Mouse (Mus musculus) limb, embryonic 14.5 days (tissue): ENCODE measurements around the gene Ttc21b. TPM values are rescaled to one million over a fixed set of nuclear protein-coding genes. Genes with fewer than 3 reads are reported as not detected.

ENCODE experiments used
- ATAC-seq: fragments of 200-750 bp; cut with Nextera tagmentation; 2 replicates; pipeline ENCODE4 v1.8.0; 2017; ENCODE audit warnings: low read depth, moderate number of reproducible peaks, moderate TSS enrichment; ENCODE audit not compliant: low FRiP score
- DNase-seq: peaks from one replicate; pipeline ENCODE4 v3.0.0-alpha.2; 2015; ENCODE audit warnings: low spot score
- H3K27ac ChIP-seq: fragments of 300-500 bp; sonication (generic); replicated peaks from 2 replicates; pipeline ENCODE4 v1.5.1; 2014; ENCODE audit warnings: low read depth, mild to moderate bottlenecking, low read length, moderate library complexity, mixed read lengths
- H3K27me3 ChIP-seq: fragments of 300-500 bp; sonication (generic); 2 replicates; pipeline ENCODE4 v1.6.1; 2014; ENCODE audit warnings: low read length, mixed read lengths; ENCODE audit not compliant: control insufficient read depth, insufficient read depth
- H3K36me3 ChIP-seq: fragments of 300-500 bp; sonication (generic); 2 replicates; pipeline ENCODE4 v1.6.1; 2014; ENCODE audit warnings: mild to moderate bottlenecking, low read length, moderate library complexity, mixed read lengths; ENCODE audit not compliant: control insufficient read depth, insufficient read depth
- H3K4me1 ChIP-seq: fragments of 300-500 bp; sonication (generic); 2 replicates; pipeline ENCODE4 v1.6.1; 2014; ENCODE audit warnings: antibody characterized with exemption, low read length, mixed read lengths; ENCODE audit not compliant: control insufficient read depth, insufficient read depth
- H3K4me2 ChIP-seq: fragments of 300-500 bp; sonication (generic); replicated peaks from 2 replicates; pipeline ENCODE4 v1.6.1; 2014; ENCODE audit warnings: low read depth, mild to moderate bottlenecking, low read length, moderate library complexity; ENCODE audit not compliant: severe bottlenecking
- H3K4me3 ChIP-seq: fragments of 300-500 bp; sonication (generic); replicated peaks from 2 replicates; pipeline ENCODE4 v1.5.1; 2014; ENCODE audit warnings: low read length
- H3K9ac ChIP-seq: fragments of 300-500 bp; sonication (generic); 2 replicates; pipeline ENCODE4 v1.6.1; 2014; ENCODE audit warnings: mild to moderate bottlenecking, low read depth, low read length, moderate library complexity; ENCODE audit not compliant: severe bottlenecking
- H3K9me3 ChIP-seq: fragments of 300-500 bp; sonication (generic); 2 replicates; pipeline ENCODE4 v1.6.1; 2016; ENCODE audit warnings: low read length; ENCODE audit not compliant: control insufficient read depth
- POLR2A ChIP-seq: fragments of 200-500 bp; IDR thresholded peaks from 2 replicates; pipeline ENCODE4 v1.8.0; 2012; ENCODE audit warnings: inconsistent platforms, mild to moderate bottlenecking, moderate library complexity, borderline replicate concordance; ENCODE audit not compliant: insufficient read depth, insufficient read length; ENCODE audit errors: extremely low read depth
- WGBS: fragments of 180-500 bp; shearing (Covaris S2); extraction: QIAGEN DNeasy Blood & Tissue Kit; methylation state at CpG from one replicate; pipeline ENCODE4 v1.1.7; 2014; 5-methylcytosine and 5-hydroxymethylcytosine counted together
- polyA plus RNA-seq, 2 experiments: library from polyadenylated mRNA; depleted of rRNA in 1 of 2; stranded (reverse) in 1 of 2; unstranded in 1 of 2; fragments of >200 nt; fragmentation: Nextera tagmentation in 1 of 2; extraction: Ambion mirVana in 1 of 2; gene quantifications; 2 replicates each; pipeline versions ENCODE4 v1.2.1 to v1.2.3; 2012 to 2014

Ttc21b gene
- polyA plus RNA-seq, 2 experiments, result 12.0 to 14.7 TPM

- DNase-seq, result no peak
- H3K36me3 ChIP-seq, result no peaks in the 10 kb centered on the region; the same call in 1 of the 2 replicates
- no peaks in the 10 kb centered on the region for H3K27me3 ChIP-seq
- no peak overlapping the region for H3K9ac ChIP-seq
- no peak for ATAC-seq
- H3K4me1 ChIP-seq, result 0 out of 2 replicates have a peak, but pooled peaks cover 4% of the 10 kb centered on the region
- H3K4me2 ChIP-seq, result peak overlapping the region; percentile 5; the same call in 1 of the 2 replicates
- no peak overlapping the region for H3K27ac ChIP-seq
- H3K4me3 ChIP-seq, result no peak overlapping the region
- WGBS, result 33% methylated on average over 10 of the region's 10 CpGs
- no peak for TF ChIP-seq POLR2A
- no peaks in the 10 kb centered on the region for H3K9me3 ChIP-seq
Observed at GRCm38 (mm10) chr2:66179782-66180181, 76.6 kb downstream of the Ttc21b start.

- H3K4me2 ChIP-seq, result no peak overlapping the region
- no peak for TF ChIP-seq POLR2A
- WGBS, result 75% methylated on average over 5 of the region's 5 CpGs
- H3K4me3 ChIP-seq, result no peak overlapping the region
- H3K27me3 ChIP-seq, result no peaks in the 10 kb centered on the region
- DNase-seq, result no peak
- H3K9me3 ChIP-seq, result no peaks in the 10 kb centered on the region
- no peak overlapping the region for H3K27ac ChIP-seq
- no peak overlapping the region for H3K9ac ChIP-seq
- 0 out of 2 replicates have a peak, but pooled peaks cover 4% of the 10 kb centered on the region for H3K4me1 ChIP-seq
- H3K36me3 ChIP-seq, result no peaks in the 10 kb centered on the region
- no peak for ATAC-seq
Observed at GRCm38 (mm10) chr2:66178848-66179215, 77.6 kb downstream of the Ttc21b start.

- TF ChIP-seq POLR2A, result no peak
- no peaks in the 10 kb centered on the region for H3K9me3 ChIP-seq
- H3K27ac ChIP-seq, result no peak overlapping the region
- 59% methylated on average over 9 of the region's 9 CpGs for WGBS
- ATAC-seq, result no peak
- 0 out of 2 replicates have a peak, but pooled peaks cover 4% of the 10 kb centered on the region for H3K4me1 ChIP-seq
- DNase-seq, result no peak
- H3K4me3 ChIP-seq, result no peak overlapping the region
- no peaks in the 10 kb centered on the region for H3K36me3 ChIP-seq
- no peak overlapping the region for H3K4me2 ChIP-seq
- H3K9ac ChIP-seq, result no peak overlapping the region
- H3K27me3 ChIP-seq, result no peaks in the 10 kb centered on the region
Observed at GRCm38 (mm10) chr2:66177886-66178847, 78.2 kb downstream of the Ttc21b start.

GRCm38 (mm10) chr2:66177017-66177416 is 79.4 kb downstream of the Ttc21b start:
- H3K36me3 ChIP-seq, result no peaks in the 10 kb centered on the region
- no peak for DNase-seq
- no peaks in the 10 kb centered on the region for H3K27me3 ChIP-seq
- H3K4me1 ChIP-seq, result 0 out of 2 replicates have a peak, but pooled peaks cover 4% of the 10 kb centered on the region
- H3K27ac ChIP-seq, result no peak overlapping the region
- WGBS, result 79% methylated on average over 7 of the region's 7 CpGs
- H3K4me2 ChIP-seq, result no peak overlapping the region
- ATAC-seq, result no peak
- no peak overlapping the region for H3K4me3 ChIP-seq
- no peaks in the 10 kb centered on the region for H3K9me3 ChIP-seq
- no peak for TF ChIP-seq POLR2A
- H3K9ac ChIP-seq, result no peak overlapping the region

- no peak overlapping the region for H3K9ac ChIP-seq
- no peak for DNase-seq
- TF ChIP-seq POLR2A, result no peak
- 66% methylated on average over 5 of the region's 5 CpGs for WGBS
- no peaks in the 10 kb centered on the region for H3K27me3 ChIP-seq
- ATAC-seq, result no peak
- no peaks in the 10 kb centered on the region for H3K36me3 ChIP-seq
- H3K4me3 ChIP-seq, result no peak overlapping the region
- H3K9me3 ChIP-seq, result no peaks in the 10 kb centered on the region
- H3K27ac ChIP-seq, result no peak overlapping the region
- 0 out of 2 replicates have a peak, but pooled peaks cover 2% of the 10 kb centered on the region for H3K4me1 ChIP-seq
- no peak overlapping the region for H3K4me2 ChIP-seq
Observed at GRCm38 (mm10) chr2:66173134-66173533, 83.3 kb downstream of the Ttc21b start.
